Mouse (Mus musculus): ENCODE measurements at regions not wholly inside any gene's neighbourhood (a gene's known extent, or its start where the extent isn't known, plus 50 kb on each side); places are given as distances from the start of the nearest gene placed in this dataset.

GRCm38 (mm10) chr12:26571602-26572001 is 102.6 kb downstream of the Cmpk2 start:
- H3K27me3 ChIP-seq (replicated peaks) = no peaks in the 10 kb centered on the region
- no peaks in the 10 kb centered on the region for H3K79me2 ChIP-seq (replicated peaks; ENCODE audit: control insufficient read depth, extremely low read depth, insufficient read depth, poor library complexity, severe bottlenecking)
- H3K36me3 ChIP-seq (replicated peaks in 1 of 2; ENCODE audit: control insufficient read depth in 1 of 2, insufficient read depth in 1 of 2, low read length in 1 of 2) = no peaks in the 10 kb centered on the region
- no peak overlapping the region for H3K4me2 ChIP-seq (ENCODE audit: insufficient read depth, low read depth, poor library complexity, severe bottlenecking)
- H3K4me3 ChIP-seq (replicated peaks in 1 of 3; ENCODE audit: low read depth in 2 of 3, low read length in 2 of 3, poor library complexity in 1 of 3) = no peak overlapping the region
- TF ChIP-seq CHD2 (IDR thresholded peaks at IDR 0.05; ENCODE audit: low read length) (no peak), TBP (conservative IDR thresholded peaks at IDR 0.05; ENCODE audit: low read depth, low read length) (no peak), E2F4 (IDR thresholded peaks at IDR 0.05; ENCODE audit: insufficient replicate concordance, low read depth, low read length) (no peak), POLR2AphosphoS2 (IDR thresholded peaks at IDR 0.05; ENCODE audit: low read depth, low read length) (no peak), BHLHE40 (IDR thresholded peaks at IDR 0.05; ENCODE audit: low read depth, low read length) (no peak), ZC3H11A (IDR thresholded peaks at IDR 0.05; ENCODE audit: low read depth, low read length) (no peak), RCOR1 (conservative IDR thresholded peaks at IDR 0.05; ENCODE audit: low read depth, low read length) (no peak), MEF2A (IDR thresholded peaks at IDR 0.05; ENCODE audit: borderline replicate concordance, low read depth, low read length) (no peak), PAX5 (IDR thresholded peaks at IDR 0.05; ENCODE audit: low read length) (no peak), MYC (IDR thresholded peaks at IDR 0.05; ENCODE audit: low read depth, low read length) (no peak), JUN (IDR thresholded peaks at IDR 0.05; ENCODE audit: insufficient read depth, low read depth, low read length) (no peak), ZNF384 (IDR thresholded peaks at IDR 0.05; ENCODE audit: low read depth, low read length) (no peak), NRF1 (IDR thresholded peaks at IDR 0.05; ENCODE audit: low read depth, low read length) (no peak), USF2 (conservative IDR thresholded peaks at IDR 0.05; ENCODE audit: low read depth, low read length) (no peak), ZMIZ1 (IDR thresholded peaks at IDR 0.05; ENCODE audit: low read depth, low read length) (no peak), EP300 (IDR thresholded peaks at IDR 0.05; ENCODE audit: low read length) (no peak)
- no peak overlapping the region for H3K9ac ChIP-seq (ENCODE audit: insufficient read depth, low read depth)
- in situ Hi-C loops (cut with MboI; ENCODE audit: low pct_ligation_motif_present, low pct_unique_long_range_greater_than_20kb, low sequenced_read_pairs) (no loop called here), dilution Hi-C loops (cut with MboI; ENCODE audit: extremely low pct_ligation_motif_present, extremely low pct_unique_long_range_greater_than_20kb, low sequenced_read_pairs) (no loop called here)
- H3K4me1 ChIP-seq (ENCODE audit: control insufficient read depth in 1 of 2, insufficient read depth in 2 of 2) = no peaks in the 10 kb centered on the region
- DNase-seq (ENCODE audit: extremely low read depth) = no peak
- no peaks in the 10 kb centered on the region for H3K9me3 ChIP-seq (replicated peaks; ENCODE audit: low read length)
- H3K27ac ChIP-seq (ENCODE audit: insufficient read depth, low read depth) = no peak overlapping the region

GRCm38 (mm10) chr12:26567435-26567834 is 98.4 kb downstream of the Cmpk2 start:
- H3K27ac ChIP-seq (ENCODE audit: insufficient read depth, low read depth) = no peak overlapping the region
- no peaks in the 10 kb centered on the region for H3K27me3 ChIP-seq (replicated peaks)
- H3K9ac ChIP-seq (ENCODE audit: insufficient read depth, low read depth) = no peak overlapping the region
- H3K36me3 ChIP-seq (replicated peaks in 1 of 2; ENCODE audit: control insufficient read depth in 1 of 2, insufficient read depth in 1 of 2, low read length in 1 of 2) = no peaks in the 10 kb centered on the region
- H3K4me2 ChIP-seq (ENCODE audit: insufficient read depth, low read depth, poor library complexity, severe bottlenecking) = no peak overlapping the region
- no peak for DNase-seq (ENCODE audit: extremely low read depth)
- in situ Hi-C loops (cut with MboI; ENCODE audit: low pct_ligation_motif_present, low pct_unique_long_range_greater_than_20kb, low sequenced_read_pairs) (no loop called here), dilution Hi-C loops (cut with MboI; ENCODE audit: extremely low pct_ligation_motif_present, extremely low pct_unique_long_range_greater_than_20kb, low sequenced_read_pairs) (no loop called here)
- H3K4me1 ChIP-seq (ENCODE audit: control insufficient read depth in 1 of 2, insufficient read depth in 2 of 2) = no peaks in the 10 kb centered on the region
- TF ChIP-seq SIN3A (IDR thresholded peaks at IDR 0.05; ENCODE audit: low read length) (no peak), CHD2 (IDR thresholded peaks at IDR 0.05; ENCODE audit: low read length) (no peak), TBP (conservative IDR thresholded peaks at IDR 0.05; ENCODE audit: low read depth, low read length) (no peak), MXI1 (IDR thresholded peaks at IDR 0.05; ENCODE audit: low read depth, low read length) (no peak)
- H3K4me3 ChIP-seq (replicated peaks in 1 of 3; ENCODE audit: low read depth in 2 of 3, low read length in 2 of 3, poor library complexity in 1 of 3) = no peak overlapping the region
- H3K9me3 ChIP-seq (replicated peaks; ENCODE audit: low read length) = no peaks in the 10 kb centered on the region
- no peaks in the 10 kb centered on the region for H3K79me2 ChIP-seq (replicated peaks; ENCODE audit: control insufficient read depth, extremely low read depth, insufficient read depth, poor library complexity, severe bottlenecking)
